Mouse (Mus musculus) midbrain, embryonic 10.5 days (tissue): ENCODE results near the gene Ino80b. TPM values are rescaled to one million over a fixed set of nuclear protein-coding genes. Genes with fewer than 3 reads are reported as not detected.
A peak's percentile ranks its signal among the peaks of the same experiment; 100 is the strongest.
"Not testable (repeated sequence)": the region's sequence is repeated elsewhere in the genome, so short reads cannot be mapped to it uniquely, and the experiment has no call there.

Experiments used
- DNase-seq: peaks from one replicate; pipeline ENCODE4 v3.0.0-alpha.2; 2017; ENCODE audit warnings: low spot score
- H3K27ac ChIP-seq: fragments of 300-500 bp; sonication (generic); replicated peaks from 2 replicates; pipeline ENCODE4 v1.5.1; 2016; ENCODE audit warnings: mild to moderate bottlenecking
- H3K27me3 ChIP-seq: fragments of 300-500 bp; sonication (generic); 2 replicates; pipeline ENCODE4 v1.6.1; 2016; ENCODE audit warnings: low read depth, mild to moderate bottlenecking; ENCODE audit not compliant: poor library complexity, severe bottlenecking
- H3K36me3 ChIP-seq: fragments of 300-500 bp; sonication (generic); 2 replicates; pipeline ENCODE4 v1.6.1; 2016; ENCODE audit warnings: mild to moderate bottlenecking, moderate library complexity
- H3K4me1 ChIP-seq: fragments of 300-500 bp; sonication (generic); 2 replicates; pipeline ENCODE4 v1.6.1; 2016
- H3K4me3 ChIP-seq: fragments of 300-500 bp; sonication (generic); 2 replicates; pipeline ENCODE4 v1.5.1; 2016; ENCODE audit warnings: mild to moderate bottlenecking, moderate library complexity
- H3K9me3 ChIP-seq: fragments of 300-500 bp; sonication (generic); replicated peaks from 2 replicates; pipeline ENCODE4 v1.6.1; 2016; ENCODE audit warnings: mild to moderate bottlenecking
- WGBS: fragments of 180-500 bp; shearing (Covaris S2); methylation state at CpG from one replicate; pipeline ENCODE4 v1.1.7; 2016; 5-methylcytosine and 5-hydroxymethylcytosine counted together
- polyA plus RNA-seq: library from polyadenylated mRNA; unstranded; fragments of >200 nt; fragmentation: Nextera tagmentation; extraction: Ambion mirVana; gene quantifications from 2 replicates; pipeline ENCODE4 v1.2.1, GENCODE M21; 2016

The Ino80b gene
- polyA plus RNA-seq: 18.2 and 18.7 TPM in 2 replicates

DNA sequence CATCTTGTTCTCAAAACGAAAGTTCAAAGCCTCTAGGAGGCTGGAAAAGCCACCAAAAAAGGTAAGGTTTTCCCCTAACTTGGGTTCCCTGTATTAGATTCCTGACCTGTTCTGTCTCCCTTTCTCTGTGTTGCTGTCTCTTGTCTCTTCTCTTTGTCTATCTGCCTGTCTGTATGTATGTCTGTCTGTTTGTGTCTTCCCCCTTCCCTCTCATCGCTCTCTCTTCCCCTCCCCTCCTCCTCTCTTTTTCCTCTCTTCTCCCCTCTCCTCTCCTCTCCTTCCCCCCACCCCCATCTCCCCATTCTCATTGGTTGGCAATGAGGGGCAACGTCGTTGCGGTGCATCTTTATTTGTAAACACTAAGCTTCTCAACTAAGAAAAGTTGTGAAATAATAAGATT lies at the start of gene Ino80b:
TSS of gene Ino80b (minus strand) at position 101 of the 400 bp plus-strand sequence.
- WGBS: 31% methylated on average over 5 of the region's 5 CpGs
- Histone ChIP-seq H3K9me3 (no peaks in the 10 kb centered on the region), H3K27ac (peak within 1 kb of the TSS; percentile 93), H3K4me1 (peaks cover 42% of the 10 kb centered on the region), H3K36me3 (peaks cover 12% of the 10 kb centered on the region; the same call in 1 of the 2 replicates), H3K4me3 (peak within 1 kb of the TSS; percentile 89), H3K27me3 (no peaks in the 10 kb centered on the region)
- no peak for DNase-seq

DNA sequence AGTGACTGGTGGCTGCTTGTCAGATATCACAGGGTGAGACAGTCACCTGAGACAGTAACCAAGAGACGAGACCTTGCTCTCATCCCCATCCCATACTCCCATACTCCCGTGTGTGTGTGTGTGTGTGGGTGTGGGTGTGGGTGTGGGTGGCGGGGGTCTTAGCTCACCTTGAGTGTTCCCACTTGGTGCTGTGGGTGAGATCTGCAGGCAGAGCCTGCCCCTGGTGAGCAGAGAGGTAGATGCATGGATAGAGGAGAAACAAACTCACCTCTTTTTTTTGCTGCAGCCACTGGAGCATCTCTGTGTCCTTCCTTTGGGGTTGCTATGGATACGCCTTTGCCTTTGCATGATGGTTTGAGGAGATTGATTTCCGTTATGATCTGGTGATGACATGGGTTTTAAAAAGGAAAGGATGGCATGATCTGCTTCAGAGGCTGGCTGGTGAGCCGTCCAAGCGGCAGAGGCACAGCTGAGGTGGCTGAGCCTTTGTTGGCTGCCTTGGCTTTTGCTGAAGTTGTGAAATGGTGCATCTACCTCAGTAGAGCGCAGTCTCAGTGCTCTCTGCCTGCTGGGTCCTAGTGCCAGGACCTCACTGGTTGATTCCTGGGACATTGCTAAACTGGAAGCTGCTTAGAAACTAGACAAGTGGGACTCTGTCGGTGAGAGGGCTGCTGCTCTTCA lies 47.1 kb upstream of the Ino80b start:
- 57% methylated on average over 9 of the region's 9 CpGs for WGBS
- Histone ChIP-seq H3K27ac (peak overlapping the region; percentile 38; the same call in 1 of the 2 replicates), H3K27me3 (no peaks in the 10 kb centered on the region), H3K9me3 (no peaks in the 10 kb centered on the region), H3K4me1 (peaks cover 29% of the 10 kb centered on the region), H3K4me3 (no peak overlapping the region), H3K36me3 (peaks cover 7% of the 10 kb centered on the region)
- no peak for DNase-seq

DNA sequence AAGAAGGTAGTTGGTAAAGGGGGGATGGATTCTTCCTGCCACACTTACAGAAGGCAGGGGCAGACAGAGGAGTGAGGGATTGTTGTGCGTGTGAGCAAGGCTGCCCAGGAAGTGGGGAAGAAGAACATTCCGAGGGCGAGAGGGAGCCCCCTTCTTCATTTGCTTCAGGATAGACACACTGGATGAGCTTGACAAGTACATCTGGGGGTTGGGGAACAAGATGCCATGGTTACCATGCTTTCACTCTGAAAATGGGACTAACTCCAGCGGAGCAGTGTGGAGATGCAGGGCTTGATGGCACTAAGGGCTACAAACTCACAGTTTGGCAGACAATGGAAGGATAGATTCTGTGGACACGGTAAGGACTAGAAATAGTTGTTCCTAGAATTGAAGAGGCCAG lies 45.8 kb upstream of the Ino80b start:
- H3K4me3 ChIP-seq: no peak overlapping the region
- no peaks in the 10 kb centered on the region for H3K9me3 ChIP-seq
- no peak overlapping the region for H3K27ac ChIP-seq
- H3K27me3 ChIP-seq: no peaks in the 10 kb centered on the region
- 81% methylated on average over 5 of the region's 5 CpGs for WGBS
- DNase-seq: no peak
- peaks cover 2% of the 10 kb centered on the region; the same call in 1 of the 2 replicates for H3K36me3 ChIP-seq
- H3K4me1 ChIP-seq: peaks cover 40% of the 10 kb centered on the region

DNA sequence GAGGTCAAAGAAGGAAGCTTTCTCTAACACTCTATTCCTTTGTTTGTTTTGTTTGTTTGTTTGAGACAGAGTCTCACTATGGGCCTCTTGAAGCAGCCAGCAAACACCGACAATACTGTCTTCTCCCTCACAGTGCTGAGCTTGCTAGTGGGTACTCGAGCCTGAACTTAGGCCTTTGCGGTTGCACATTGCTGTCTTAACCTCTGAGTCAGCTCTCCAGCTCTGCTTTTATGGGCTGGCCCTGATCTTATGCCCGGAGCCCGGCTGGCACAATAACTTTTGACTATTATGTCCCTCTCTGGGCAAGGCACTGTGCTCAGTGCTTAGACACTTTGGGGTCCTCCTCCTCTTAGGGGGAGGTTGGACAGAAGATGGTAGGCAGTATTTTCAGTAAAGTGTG lies 44.6 kb upstream of the Ino80b start:
- 88% methylated on average over 5 of the region's 5 CpGs for WGBS
- Histone ChIP-seq H3K27ac (no peak overlapping the region), H3K9me3 (no peaks in the 10 kb centered on the region), H3K27me3 (no peaks in the 10 kb centered on the region), H3K36me3 (no peaks in the 10 kb centered on the region; the same call in 1 of the 2 replicates), H3K4me3 (no peak overlapping the region), H3K4me1 (peaks cover 45% of the 10 kb centered on the region)
- no peak for DNase-seq

DNA sequence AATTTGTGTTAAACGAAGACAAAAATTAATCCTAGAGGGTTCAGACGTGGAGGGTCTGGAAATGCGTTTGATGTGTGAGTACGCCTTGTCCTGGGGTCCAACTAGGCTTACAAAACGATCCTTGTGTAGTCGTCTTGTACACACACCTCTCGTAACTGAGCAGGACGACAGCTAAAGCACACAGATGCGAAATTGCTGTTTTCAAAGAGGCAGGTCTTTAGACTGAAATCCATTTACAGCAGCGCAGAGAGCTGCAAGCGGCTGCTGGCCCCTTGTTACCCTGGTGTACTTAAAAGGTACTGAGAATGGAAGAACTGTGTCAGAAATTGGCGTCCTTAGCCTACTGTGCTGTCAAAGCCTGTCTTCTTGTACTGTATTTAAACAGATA lies 41.0 kb upstream of the Ino80b start:
- H3K4me1 ChIP-seq: peaks cover 50% of the 10 kb centered on the region
- peak overlapping the region; percentile 98 for H3K27ac ChIP-seq
- 2% methylated on average over 12 of the region's 12 CpGs for WGBS
- no peaks in the 10 kb centered on the region for H3K9me3 ChIP-seq
- no peak for DNase-seq
- peaks cover 24% of the 10 kb centered on the region for H3K27me3 ChIP-seq
- no peaks in the 10 kb centered on the region; the same call in 1 of the 2 replicates for H3K36me3 ChIP-seq
- H3K4me3 ChIP-seq: peak overlapping the region; percentile 72

DNA sequence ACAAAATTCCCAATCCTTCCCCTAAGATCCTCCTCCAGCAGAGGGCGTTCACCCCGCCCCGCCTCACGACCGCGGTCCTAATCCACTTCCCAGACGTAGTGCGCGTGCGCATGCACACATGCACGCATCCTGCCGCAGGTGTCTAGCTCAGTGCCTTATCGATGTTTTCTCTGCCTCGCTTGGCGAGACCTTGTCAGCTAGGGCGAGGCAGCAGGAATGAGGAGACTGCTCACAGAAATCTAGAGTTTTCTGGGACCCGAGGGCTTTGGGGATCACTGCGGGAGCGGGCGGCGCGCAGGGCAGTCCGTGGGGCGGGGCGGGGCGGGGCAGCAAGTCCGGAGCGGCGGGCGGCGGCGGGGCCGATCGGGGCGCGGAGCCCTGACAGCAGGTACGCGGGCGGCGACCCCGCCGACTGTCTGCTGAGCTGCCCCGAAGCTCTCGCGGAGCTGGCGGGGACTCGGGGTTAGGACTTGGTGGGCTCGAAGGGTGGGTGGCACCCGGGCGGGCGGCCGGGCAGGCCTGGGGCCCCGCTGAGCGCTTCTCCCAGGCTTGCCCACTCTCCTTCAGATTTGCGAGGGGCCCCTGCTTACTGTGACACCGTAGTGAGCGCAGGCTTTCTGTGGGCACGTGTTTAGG lies 40.5 kb upstream of the Ino80b start, which contains the start of gene Dctn1:
TSS of gene Dctn1 (plus strand) at position 314 of the 636 bp plus-strand sequence.
- Histone ChIP-seq H3K4me3 (peak within 1 kb of the TSS; percentile 72), H3K4me1 (peaks cover 48% of the 10 kb centered on the region)
- under 1% methylated on average over 58 of the region's 58 CpGs for WGBS

DNA sequence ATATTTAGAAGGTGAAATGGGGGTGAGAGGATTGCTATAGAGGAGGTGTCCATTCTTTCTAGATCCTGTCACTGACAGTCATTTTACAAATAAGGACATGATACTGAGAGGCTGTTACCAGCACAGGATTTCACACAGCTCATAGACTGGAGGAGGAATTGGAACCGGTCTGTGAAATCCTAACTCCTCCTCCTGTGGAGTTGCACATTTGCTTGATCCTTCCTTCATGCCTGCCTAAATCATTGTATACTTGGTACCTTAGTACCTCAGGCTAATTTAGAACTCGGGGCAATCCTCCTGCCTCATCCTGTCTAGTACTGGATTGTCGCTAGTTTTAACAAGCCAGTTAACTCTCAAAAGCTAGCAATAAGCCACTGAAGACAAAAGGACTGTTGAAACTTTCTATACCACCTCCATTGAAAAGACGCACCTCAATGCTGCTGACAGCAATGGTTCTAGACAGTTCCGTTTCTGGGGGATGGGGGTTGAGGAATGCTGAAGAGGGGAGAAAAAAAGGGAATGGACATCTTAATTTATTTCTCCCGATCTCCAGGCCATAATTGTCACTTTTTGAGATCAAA lies 39.9 kb upstream of the Ino80b start:
- H3K4me3 ChIP-seq: peak overlapping the region; percentile 72
- H3K36me3 ChIP-seq: no peaks in the 10 kb centered on the region; the same call in 1 of the 2 replicates
- H3K4me1 ChIP-seq: peaks cover 48% of the 10 kb centered on the region
- H3K9me3 ChIP-seq: no peaks in the 10 kb centered on the region
- WGBS: 9% methylated on average over 6 of the region's 6 CpGs
- peak overlapping the region; percentile 98 for H3K27ac ChIP-seq
- H3K27me3 ChIP-seq: peaks cover 35% of the 10 kb centered on the region
- no peak for DNase-seq

More for the DNA sequence above, 40.5 kb upstream of the Ino80b start, which contains the start of gene Dctn1:
- Histone ChIP-seq H3K9me3 (no peaks in the 10 kb centered on the region), H3K36me3 (no peaks in the 10 kb centered on the region; the same call in 1 of the 2 replicates), H3K27me3 (peaks cover 29% of the 10 kb centered on the region), H3K27ac (peak within 1 kb of the TSS; percentile 98)
- peak; percentile 94 for DNase-seq

DNA sequence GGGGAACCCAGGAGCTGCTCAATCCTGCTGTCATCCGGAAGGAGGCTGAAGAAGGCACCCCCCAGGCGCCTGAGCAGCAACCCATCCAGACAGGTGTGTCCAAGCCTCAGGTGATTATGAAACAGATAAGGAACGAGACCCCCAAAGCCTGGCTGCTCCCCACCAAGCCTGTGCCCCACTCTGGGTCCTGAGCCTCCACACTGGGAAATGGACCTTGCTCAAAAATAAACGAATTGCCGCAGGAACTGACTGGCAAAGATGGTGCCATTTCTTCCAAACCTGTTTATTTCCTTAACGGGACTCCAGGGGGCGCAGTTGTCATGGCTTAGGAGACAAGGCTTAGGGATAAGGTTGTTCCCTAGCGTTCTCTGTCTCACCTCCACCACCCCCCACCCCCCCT lies 37.5 kb upstream of the Ino80b start:
- H3K27ac ChIP-seq: no peak overlapping the region
- peak overlapping the region; percentile 48 for H3K4me3 ChIP-seq
- WGBS: 0% methylated on average over 8 of the region's 8 CpGs
- H3K4me1 ChIP-seq: peaks cover 44% of the 10 kb centered on the region
- peaks cover 41% of the 10 kb centered on the region for H3K27me3 ChIP-seq
- no peaks in the 10 kb centered on the region for H3K9me3 ChIP-seq
- H3K36me3 ChIP-seq: no peaks in the 10 kb centered on the region
- peak; percentile 70 for DNase-seq

DNA sequence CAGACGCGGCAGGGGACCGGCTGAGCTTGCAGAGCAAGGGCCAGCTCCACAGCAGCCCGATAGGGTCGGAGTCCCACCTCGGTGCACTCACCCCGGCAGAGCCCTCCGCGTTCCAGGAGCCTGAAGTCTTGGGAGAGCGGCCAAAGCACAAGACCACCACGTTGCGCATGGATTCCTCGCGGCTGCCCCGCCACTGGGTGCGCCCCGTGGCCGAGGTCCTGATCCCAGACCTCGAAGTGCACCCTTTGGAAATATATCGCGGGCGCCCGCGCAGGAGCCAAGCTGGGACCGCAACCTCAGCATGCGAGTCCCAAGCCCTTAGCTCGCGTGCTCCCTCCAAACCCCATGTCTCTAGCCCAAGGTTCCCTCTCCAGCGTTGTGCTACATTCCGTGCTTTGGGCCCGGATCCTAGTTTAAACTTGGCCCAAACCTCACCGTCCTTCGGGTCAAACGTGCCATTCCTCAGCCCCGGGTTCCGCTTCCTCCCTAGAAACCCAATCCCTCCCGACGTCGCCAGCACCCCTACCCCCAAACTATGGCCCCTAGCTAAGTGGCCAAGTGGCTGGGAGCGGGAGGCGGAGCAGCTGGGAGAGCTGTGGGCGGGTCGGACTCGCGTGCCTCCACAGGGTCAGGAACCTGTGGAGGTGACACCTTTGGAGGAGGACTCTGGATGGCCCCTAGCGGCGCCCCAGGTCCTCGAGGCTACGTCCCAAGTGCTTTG lies 36.9 kb upstream of the Ino80b start:
- Histone ChIP-seq H3K9me3 (no peaks in the 10 kb centered on the region), H3K27me3 (peaks cover 44% of the 10 kb centered on the region), H3K27ac (peak overlapping the region; percentile 50; the same call in 1 of the 2 replicates), H3K4me3 (peak overlapping the region; percentile 48), H3K36me3 (no peaks in the 10 kb centered on the region), H3K4me1 (peaks cover 39% of the 10 kb centered on the region)
- DNase-seq: peak; percentile 50
- under 1% methylated on average over 49 of the region's 49 CpGs for WGBS

DNA sequence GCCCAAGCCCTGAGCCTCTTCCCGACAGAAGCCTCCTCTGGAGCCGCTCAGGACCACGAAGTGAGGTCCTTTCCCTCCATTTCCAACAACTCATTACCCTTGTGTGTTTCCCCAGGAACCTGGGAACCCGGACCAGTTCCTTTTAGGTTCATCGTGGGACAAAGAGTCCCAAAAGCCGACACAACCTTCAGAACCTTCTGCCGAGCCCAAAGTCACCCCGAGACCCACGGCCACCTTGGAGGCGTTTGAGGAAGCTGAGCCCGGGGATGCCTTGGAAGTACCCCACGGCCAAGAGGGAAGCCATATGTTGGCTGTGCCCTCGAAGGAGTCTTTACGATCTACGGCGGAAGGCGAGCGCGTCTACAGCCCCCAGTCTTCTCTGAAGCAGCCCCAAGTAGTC lies 36.2 kb upstream of the Ino80b start:
- no peak overlapping the region for H3K27ac ChIP-seq
- H3K4me3 ChIP-seq: peak overlapping the region; percentile 48
- H3K36me3 ChIP-seq: no peaks in the 10 kb centered on the region
- no peak for DNase-seq
- H3K4me1 ChIP-seq: peaks cover 37% of the 10 kb centered on the region
- peaks cover 47% of the 10 kb centered on the region for H3K27me3 ChIP-seq
- H3K9me3 ChIP-seq: no peaks in the 10 kb centered on the region
- WGBS: 6% methylated on average over 19 of the region's 19 CpGs

DNA sequence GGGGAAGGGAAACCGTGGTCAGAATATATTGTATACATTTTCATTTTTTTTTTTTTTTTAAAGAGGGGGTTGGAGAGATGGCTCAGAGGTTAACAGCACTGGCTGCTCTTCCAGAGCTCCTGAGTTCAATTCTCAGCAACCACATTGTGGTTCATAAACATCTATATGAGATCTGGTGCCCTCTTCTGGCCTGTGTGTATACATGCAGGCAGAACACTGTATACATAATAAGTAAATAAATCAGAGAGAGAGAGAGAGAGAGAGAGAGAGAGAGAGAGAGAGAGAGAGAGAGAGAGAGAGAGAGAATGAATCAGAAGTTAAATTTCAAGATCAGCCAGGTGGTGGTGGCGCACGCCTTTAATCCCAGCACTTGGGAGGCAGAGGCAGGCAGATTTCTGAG lies 34.2 kb upstream of the Ino80b start:
- not testable (repeated sequence) for H3K4me3 ChIP-seq, H3K36me3 ChIP-seq, H3K27ac ChIP-seq, H3K9me3 ChIP-seq, DNase-seq
- Histone ChIP-seq H3K27me3 (peaks cover 60% of the 10 kb centered on the region), H3K4me1 (peaks cover 45% of the 10 kb centered on the region)
- 34% methylated on average over 3 of the region's 3 CpGs for WGBS

DNA sequence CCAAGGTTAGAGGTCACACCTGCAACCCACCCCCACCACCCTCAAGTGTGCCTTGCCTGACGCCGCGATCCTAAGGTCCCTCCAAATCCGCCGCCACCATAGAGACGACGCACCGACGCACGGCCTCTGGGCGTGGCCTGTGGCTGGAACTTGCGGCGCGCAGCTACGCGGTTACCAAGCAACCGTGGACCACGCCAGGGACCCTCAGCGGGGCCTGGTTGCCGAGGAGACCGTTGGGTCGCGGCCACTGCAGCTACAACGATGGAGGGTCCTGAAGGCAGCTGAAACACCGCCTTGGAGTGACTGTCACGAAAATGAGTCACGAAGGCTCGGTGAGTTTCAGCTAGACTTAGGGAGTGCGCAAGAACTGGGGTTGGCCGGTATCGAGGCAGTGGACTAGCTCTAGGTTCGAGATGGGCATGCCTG lies 31.0 kb upstream of the Ino80b start, which contains the start of the genes Wdr54 and 1700003E16Rik:
TSS of gene Wdr54 (minus strand) at position 139 of the 426 bp plus-strand sequence.
TSS of gene 1700003E16Rik (plus strand) at position 146 of the 426 bp plus-strand sequence.
- peak within 1 kb of the TSS; percentile 84 for H3K27ac ChIP-seq
- 1% methylated on average over 32 of the region's 32 CpGs for WGBS
- H3K9me3 ChIP-seq: no peaks in the 10 kb centered on the region
- H3K27me3 ChIP-seq: peaks cover 40% of the 10 kb centered on the region
- H3K4me3 ChIP-seq: peak within 1 kb of the TSS; percentile 71
- peak; percentile 92 for DNase-seq
- peaks cover 44% of the 10 kb centered on the region for H3K4me1 ChIP-seq
- H3K36me3 ChIP-seq: peaks cover 29% of the 10 kb centered on the region
